Mouse (Mus musculus): Measurements from ENCODE around the gene Dnaja3.
A peak's percentile ranks its signal among the peaks of the same experiment; 100 is the strongest.

The Dnaja3 gene

GRCm38 (mm10) chr16:4639831-4640237, at the start of gene Dnaja3, which contains the start of gene Vasn:
Gene Dnaja3, plus strand, starts transcription at chr16:4639989.
Gene Vasn, plus strand, starts transcription at chr16:4639941.
- peak; percentile 94 for DNase-seq (ENCODE audit: low spot score)

- no peak for DNase-seq (ENCODE audit: low spot score)
Measured at GRCm38 (mm10) chr16:4590236-4590635, 49.6 kb upstream of the Dnaja3 start.

DNA sequence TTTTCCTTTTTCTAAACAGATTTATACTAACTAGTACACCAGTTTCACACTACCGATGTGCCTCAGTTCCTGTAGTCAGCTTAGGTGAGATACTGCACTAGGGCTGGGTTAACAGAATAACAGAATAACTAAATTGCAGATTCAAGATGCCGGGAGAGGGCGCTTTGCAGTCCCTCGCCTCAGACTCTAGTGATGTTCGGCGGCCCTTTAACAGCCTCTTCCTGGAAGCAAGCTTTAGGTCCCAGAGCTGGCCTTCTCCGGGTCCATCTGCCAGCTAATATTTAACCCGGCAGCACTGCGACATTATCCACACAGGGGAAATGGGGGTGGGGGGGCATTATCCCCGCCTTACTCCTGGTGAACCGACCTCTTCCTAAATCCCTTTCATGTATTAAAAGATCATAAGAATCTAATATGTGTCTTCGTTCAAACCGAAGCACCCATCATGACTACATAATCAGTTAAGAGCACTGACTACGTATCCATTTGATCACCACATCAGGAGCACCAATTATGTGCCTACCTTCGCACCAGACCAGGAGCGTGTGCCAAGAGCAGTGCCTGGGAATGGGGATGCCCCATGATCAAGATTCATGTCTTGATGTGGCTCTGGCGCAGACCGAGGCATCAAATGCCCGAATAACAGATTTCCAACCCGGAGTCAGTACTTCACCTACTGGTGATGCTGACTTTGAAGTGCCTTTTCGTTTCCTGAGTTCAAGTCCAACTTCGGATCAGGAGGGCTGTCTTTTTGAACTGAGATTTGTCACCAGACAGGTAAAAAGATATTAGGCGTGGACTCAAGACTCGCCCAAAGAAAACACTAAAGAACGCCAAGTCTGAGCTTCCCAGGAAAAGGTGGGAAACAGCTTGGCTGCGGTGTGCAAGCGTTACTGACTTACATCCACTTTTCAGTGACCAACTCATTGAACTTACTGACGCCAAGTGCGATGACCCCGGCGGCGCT, 46.6 kb upstream of the Dnaja3 start:
- DNase-seq (ENCODE audit: low spot score), result peak; percentile 82

DNA sequence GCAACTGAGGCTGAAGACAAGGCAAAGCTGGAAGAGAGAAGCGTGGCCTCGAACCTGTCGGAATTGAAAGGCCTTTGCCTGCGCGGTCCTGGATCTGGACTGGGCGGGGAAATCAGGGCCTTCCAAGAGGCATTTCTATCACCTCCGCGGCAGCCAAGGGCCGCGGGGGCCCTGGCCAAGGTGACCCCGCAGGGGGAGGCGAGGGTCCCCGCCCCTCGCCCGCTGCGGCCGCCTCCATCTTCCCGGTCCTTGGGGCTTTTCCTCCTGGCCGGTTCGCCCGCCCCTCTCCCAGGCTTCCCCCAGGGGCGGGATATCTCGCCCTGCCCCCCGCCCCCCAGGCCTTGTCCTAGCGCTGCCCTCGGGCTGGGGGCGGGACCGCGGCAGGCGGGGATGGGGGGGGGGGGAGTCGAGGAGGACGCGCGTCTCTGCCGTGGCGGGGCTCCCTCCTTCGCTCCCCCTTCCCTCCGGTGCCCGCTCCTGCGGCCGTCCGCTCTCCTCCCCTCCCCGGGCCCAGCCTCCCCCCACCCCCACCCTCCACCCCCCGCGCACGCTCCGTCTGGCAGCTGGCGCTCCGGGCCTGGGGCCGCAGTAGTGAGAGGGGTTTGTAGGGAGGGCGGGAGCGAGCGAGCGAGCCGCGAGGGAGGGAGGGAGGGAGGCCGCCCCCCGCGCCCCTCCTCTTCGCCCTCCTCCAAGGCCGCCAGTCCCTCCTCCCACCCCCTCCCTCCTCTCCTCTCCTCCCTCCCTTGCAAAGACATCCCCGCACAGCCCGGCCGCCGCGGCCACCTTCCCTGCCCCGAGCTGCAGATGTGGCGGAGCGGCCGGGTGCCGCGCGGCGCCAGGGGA, 45.6 kb upstream of the Dnaja3 start, which contains the start of gene Glis2:
TSS of gene Glis2 (plus strand) at position 743 of the 843 bp plus-strand sequence.
- DNase-seq (ENCODE audit: low spot score), result peak; percentile 89

DNA sequence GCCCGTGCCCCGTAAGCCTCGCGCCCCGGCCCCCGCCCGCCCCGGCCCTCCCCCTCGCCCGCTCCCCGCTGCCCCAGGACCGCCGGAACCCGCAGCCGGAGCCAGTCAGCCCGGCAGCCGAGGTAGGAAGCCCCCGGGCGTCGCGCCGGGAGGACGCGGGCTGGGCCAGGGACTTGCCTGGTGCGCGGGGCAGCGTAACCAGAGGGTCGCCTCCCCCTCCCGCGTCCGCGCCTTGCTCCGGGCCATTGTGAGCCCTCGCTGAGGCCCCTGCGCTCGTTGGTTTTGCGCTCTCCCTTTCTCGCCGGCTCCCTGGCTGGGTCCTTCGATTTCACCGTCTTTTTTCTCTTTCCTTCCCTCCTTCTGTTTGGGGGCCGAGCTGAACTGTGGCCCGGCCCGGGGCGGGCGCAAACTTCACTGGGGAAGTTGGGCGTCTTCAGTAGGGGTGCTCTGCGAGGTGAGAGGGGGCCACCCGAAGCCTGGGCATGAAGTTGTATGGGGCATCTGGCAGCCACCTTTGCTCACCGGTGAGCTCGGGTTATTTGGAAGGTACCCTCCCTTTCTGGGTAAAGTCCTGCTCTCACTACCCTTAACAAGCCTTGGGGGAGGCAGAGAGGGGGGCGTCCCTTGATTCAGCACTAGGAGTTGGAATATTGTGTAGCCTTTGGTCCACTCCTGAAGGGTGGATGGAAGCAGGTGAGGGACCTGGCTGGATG, 44.8 kb upstream of the Dnaja3 start:
- peak; percentile 57 for DNase-seq (ENCODE audit: low spot score)

DNA sequence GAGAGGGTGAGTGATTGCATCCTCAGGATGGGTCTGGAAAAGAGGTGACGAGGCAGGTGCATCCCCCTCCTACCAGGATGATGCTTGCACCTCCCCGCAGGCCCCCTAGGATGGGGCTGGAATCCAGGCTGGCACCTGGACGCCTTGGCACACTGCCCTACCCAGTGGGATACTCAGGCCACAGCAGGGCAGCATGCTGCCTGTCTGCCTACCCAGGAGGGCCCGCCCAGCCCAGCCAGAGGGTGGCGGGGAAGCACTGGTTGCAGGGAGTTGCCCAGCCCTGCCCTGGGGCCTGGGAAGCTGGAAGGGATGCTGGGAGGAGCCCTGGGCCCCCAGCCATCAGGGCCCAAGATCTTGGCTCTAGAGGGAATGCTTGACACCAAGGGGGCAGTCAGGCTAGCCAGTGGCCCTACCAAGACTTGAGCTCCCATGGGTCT, 44.2 kb upstream of the Dnaja3 start:
- DNase-seq (ENCODE audit: low spot score), result no peak

GRCm38 (mm10) chr16:4596141-4596728, 43.6 kb upstream of the Dnaja3 start:
- peak; percentile 91 for DNase-seq (ENCODE audit: low spot score)

DNA sequence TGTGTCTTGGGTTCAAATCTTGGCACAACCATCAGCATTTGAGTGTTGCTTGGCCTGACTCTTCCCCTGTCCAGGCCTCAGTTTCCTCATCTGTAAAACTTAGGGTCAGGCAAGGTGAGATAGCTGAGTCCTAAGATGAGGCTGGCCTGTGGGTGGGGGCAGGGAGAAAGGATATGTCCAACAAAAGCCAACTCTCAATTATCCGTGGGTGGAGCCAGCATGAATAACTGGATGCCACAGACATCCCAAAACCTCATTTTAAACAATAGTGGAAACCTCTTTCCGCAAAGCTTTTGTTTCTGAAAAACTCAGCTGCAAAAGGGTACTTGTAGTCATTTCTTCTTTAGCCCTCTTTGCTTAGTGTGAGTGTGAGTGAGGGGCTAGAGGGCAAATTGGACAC, 43.0 kb upstream of the Dnaja3 start:
- no peak for DNase-seq (ENCODE audit: low spot score)

GRCm38 (mm10) chr16:4597296-4597695, 42.5 kb upstream of the Dnaja3 start:
- DNase-seq (ENCODE audit: low spot score), result no peak

DNA sequence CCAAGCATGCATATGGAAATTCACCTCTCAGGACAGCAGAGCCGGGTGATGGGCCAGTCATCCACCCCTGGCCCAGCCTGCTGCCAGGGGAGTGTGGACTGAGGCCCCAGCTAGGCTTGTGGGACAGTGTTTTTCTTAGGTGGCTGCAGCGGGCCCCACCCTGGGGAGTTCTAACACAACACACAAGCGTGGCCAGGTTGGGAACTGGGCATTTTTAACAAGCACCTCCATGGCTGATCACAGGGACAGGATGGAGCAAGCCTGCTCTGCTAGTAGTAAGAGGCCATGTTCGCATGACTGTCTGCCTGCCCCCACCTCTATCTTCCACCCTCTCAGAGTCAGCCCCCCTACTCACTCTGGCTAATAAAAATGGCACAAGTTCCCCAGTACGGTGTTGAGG, 41.7 kb upstream of the Dnaja3 start:
- DNase-seq (ENCODE audit: low spot score), result no peak

DNA sequence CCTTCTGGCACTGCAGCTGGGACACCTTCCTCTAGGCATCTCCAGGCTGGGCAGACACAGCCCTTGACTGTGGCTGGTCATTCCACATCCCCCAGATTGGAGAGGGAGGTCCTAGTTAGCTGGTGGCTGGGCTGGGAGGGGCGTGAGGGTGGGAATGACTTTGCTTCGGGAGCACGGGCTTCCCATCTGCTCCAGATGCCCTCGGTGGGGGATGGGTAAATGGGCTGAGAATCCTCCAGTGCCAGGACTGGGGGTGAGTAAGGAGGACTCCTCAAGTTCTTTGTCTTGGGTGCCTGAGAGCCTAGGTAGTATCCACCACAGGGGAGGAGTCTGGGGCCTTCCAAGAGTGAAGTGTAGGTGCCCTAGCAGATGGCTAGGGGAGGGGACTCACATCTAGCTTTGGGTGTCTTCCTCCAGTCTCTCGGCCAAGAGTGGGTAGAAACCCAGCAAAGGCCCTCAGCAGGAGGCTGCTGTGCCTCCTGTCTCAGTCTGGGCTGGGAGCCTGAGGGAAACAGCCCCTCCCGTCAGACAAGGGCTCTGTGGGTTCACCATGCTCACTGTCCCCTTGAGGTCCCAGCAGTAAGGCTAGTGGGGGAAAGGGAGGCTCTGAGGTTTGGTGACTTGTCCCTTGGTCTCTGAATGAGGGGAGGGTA, 40.8 kb upstream of the Dnaja3 start:
- peak; percentile 60 for DNase-seq (ENCODE audit: low spot score)

DNA sequence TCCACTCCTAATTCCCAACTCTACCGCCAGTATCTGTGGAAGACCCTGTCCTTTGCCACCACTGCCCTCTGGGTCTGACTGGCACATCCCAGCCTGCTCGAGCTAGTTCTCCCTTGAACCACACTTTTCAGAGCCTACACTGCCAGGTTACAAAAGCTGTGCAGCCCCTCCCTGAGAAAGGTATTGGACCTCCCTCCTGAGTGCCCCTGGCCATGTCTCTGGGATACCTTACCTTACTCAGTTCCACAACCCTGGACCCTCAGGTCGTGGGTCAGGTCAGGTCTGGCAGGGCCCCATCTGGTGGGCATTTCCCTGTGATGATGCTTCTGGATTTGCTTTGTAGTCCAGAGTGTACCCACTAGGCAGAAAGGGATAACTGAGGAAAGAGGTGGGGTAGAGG, 40.2 kb upstream of the Dnaja3 start:
- DNase-seq (ENCODE audit: low spot score), result no peak

GRCm38 (mm10) chr16:4600701-4601310, 39.0 kb upstream of the Dnaja3 start:
- no peak for DNase-seq (ENCODE audit: low spot score)

GRCm38 (mm10) chr16:4602189-4602588, 37.6 kb upstream of the Dnaja3 start:
- DNase-seq (ENCODE audit: low spot score), result no peak

DNA sequence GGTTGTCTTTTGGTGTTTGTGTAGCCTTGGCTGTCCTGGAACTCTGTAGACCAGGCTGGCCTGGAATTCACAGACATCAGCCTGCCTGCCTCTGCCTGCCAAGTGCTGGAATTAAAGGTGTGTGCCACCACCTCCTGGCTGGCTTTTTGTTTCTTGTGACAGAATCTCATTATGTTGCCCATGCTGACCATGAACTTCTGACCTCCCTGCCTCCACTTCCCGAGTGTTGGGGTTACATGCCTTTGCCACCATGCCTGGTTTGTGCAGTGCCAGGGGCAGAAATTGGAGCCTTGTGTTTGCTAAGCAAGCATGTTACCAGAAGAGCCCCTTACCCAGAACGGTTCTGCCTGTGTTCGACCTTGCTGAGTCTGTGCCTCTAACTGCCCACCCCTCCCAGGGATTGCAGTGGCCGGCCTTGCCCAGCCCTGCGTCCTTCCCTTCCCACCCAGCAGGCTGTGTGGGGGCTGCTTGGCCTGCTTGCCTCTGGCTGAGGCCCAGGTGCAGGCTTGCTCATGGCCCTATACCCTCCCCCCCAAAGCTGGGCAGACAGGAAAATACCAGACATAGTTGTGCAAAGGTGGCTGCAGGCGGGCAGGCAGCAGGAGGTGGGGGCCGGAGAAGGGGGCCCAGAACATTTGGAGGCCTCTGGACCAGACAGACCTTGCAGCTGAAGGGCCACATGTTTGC, 36.9 kb upstream of the Dnaja3 start:
- no peak for DNase-seq (ENCODE audit: low spot score)

- DNase-seq (ENCODE audit: low spot score), result no peak
Measured at GRCm38 (mm10) chr16:4603453-4603837, 36.3 kb upstream of the Dnaja3 start.

DNA sequence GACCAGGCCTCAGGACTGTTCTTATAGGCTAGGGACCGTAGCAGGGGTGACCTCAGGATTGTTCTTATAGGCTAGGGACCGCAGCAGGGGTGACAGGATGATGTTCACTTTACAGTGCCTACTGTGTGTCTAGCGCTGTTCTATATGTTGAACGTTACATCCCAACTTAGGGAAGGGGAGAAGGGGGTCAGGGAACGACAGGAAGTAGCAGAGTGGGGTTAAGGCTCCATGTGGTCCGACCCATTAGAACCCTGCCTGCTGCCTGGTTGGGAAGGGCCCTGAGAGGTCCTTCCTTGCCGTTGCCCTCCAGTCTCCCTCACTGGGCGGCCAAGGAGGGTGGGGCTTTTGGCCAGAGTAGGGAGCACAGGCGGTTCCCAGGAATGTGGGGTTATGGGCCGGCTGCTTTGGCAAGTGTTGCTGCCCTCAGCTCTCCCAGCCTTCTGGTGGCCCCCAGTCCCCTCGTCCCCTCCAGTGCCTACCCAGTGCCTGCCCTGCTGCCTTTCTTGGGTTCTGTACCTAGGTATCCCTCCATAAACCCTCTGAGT, 35.4 kb upstream of the Dnaja3 start:
- no peak for DNase-seq (ENCODE audit: low spot score)

GRCm38 (mm10) chr16:4605514-4606131, 34.2 kb upstream of the Dnaja3 start:
- peak; percentile 45 for DNase-seq (ENCODE audit: low spot score)

DNA sequence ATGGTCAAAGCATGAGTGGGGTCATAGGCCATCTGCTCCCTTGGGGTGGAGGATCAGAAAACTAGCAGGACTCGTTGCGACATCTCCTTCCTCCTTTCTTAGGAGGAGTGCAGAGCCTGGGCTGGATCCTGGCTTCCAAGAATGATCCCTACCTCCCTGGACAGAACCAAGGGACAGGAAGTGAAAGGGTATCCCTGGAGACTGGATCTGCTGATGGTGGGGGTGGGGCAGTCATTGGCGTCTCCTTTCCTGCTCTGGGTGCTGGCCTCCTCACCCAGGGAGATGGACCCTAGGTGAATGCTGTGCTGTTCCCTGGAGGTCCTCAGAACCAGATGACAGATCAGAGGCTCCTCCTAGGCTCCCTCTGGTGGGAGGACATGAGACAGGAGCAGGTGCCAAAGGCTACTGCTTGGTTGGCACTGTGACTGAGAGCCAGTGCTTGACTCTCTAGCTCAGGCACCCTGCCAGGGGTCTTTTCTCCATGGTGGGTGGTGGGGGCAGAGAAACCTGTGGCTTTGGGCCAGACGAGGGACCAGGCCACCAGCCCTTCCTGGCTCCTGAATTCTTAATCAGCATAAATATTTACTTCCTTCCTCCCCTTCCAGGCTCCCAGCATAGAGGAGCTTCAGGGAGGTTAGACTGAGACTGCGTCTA, 33.2 kb upstream of the Dnaja3 start:
- no peak for DNase-seq (ENCODE audit: low spot score)
